Mouse (Mus musculus): ENCODE measurements around the gene Pdxk. TPM values are rescaled to one million over a fixed set of nuclear protein-coding genes. Genes with fewer than 3 reads are reported as not detected.
"Not testable (repeated sequence)": the region's sequence is repeated elsewhere in the genome, so short reads cannot be mapped to it uniquely, and the experiment has no call there.

Gene Pdxk
- polyA plus RNA-seq, 1 experiment from 2014 or later: 16.1 TPM

GRCm38 (mm10) chr10:78432853-78433252 lies 31.9 kb downstream of the Pdxk start:
- no peaks in the 10 kb centered on the region for H3K27me3 ChIP-seq
- no peak overlapping the region for H3K9ac ChIP-seq
- H3K9me3 ChIP-seq: no peaks in the 10 kb centered on the region
- H3K4me3 ChIP-seq: no peak overlapping the region
- no peaks in the 10 kb centered on the region for H3K4me1 ChIP-seq (replicated peaks)
- 62% methylated on average over 3 of the region's 3 CpGs for WGBS
- H3K4me2 ChIP-seq: no peak overlapping the region
- H3K27ac ChIP-seq (replicated peaks): no peak overlapping the region
- H3K36me3 ChIP-seq: peaks cover 15% of the 10 kb centered on the region
- ATAC-seq (ENCODE audit: low read depth): no peak

DNA sequence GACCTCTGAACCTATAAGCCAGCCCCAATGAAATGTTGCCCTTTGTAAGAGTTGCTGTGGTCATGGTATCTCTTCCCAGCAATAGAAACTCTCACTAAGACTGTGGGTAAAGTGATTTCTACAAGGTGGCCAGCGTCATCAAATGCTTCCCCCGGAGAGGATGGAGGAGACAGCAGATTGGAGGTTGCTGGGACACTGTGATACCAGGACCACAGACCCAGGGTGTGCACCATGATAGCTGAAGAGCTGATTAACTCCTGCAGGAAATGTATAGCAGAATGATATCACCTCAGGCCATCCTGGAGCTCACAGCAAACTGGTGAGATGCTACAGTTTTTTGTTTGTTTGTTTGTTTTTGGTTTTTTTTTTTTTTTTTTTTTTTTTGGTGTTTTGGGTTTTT lies 35.0 kb downstream of the Pdxk start:
- ATAC-seq (ENCODE audit: low read depth): no peak

DNA sequence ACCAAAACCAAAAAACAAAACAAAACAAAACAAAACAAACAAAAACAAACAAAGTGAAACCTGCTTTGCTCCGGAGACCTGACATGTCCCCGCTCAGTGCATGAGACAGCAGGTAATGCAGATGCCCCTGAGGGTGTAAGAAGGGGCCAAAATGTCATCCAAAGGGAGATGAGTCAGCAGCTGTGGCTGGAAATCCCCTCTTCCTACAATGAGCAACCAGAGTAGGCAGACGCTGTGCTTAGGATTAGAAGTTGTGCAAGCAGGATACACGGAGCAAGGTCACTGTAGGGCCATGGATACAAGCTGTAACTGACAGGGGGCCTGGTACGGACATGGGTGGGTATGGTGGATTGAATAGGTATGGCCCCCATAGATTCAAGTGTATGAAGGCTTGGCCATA lies 35.6 kb downstream of the Pdxk start:
- Histone ChIP-seq H3K4me1 (replicated peaks) (peaks cover 14% of the 10 kb centered on the region), H3K4me3 (no peak overlapping the region), H3K4me2 (no peak overlapping the region), H3K9ac (no peak overlapping the region), H3K27ac (replicated peaks) (no peak overlapping the region), H3K9me3 (no peaks in the 10 kb centered on the region), H3K27me3 (no peaks in the 10 kb centered on the region), H3K36me3 (peaks cover 26% of the 10 kb centered on the region)
- 91% methylated on average over 5 of the region's 5 CpGs for WGBS
- ATAC-seq (ENCODE audit: low read depth): no peak

More for the DNA sequence above, 35.0 kb downstream of the Pdxk start:
- Histone ChIP-seq H3K36me3 (peaks cover 26% of the 10 kb centered on the region), H3K4me1 (replicated peaks) (peaks cover 14% of the 10 kb centered on the region), H3K9ac (no peak overlapping the region), H3K27me3 (no peaks in the 10 kb centered on the region), H3K4me2 (no peak overlapping the region), H3K27ac (replicated peaks) (no peak overlapping the region), H3K4me3 (no peak overlapping the region), H3K9me3 (no peaks in the 10 kb centered on the region)
- WGBS: 96% methylated on average over 2 of the region's 2 CpGs

- no peaks in the 10 kb centered on the region for H3K27me3 ChIP-seq
- peaks cover 26% of the 10 kb centered on the region for H3K36me3 ChIP-seq
- H3K9me3 ChIP-seq: no peaks in the 10 kb centered on the region
- H3K4me3 ChIP-seq: no peak overlapping the region
- no peak overlapping the region for H3K9ac ChIP-seq
- 91% methylated on average over 11 of the region's 11 CpGs for WGBS
- peaks cover 14% of the 10 kb centered on the region for H3K4me1 ChIP-seq (replicated peaks)
- no peak overlapping the region for H3K27ac ChIP-seq (replicated peaks)
- ATAC-seq (ENCODE audit: low read depth): no peak
- H3K4me2 ChIP-seq: no peak overlapping the region
These were observed 36.7 kb downstream of the Pdxk start for GRCm38 (mm10) chr10:78428070-78428469.

DNA sequence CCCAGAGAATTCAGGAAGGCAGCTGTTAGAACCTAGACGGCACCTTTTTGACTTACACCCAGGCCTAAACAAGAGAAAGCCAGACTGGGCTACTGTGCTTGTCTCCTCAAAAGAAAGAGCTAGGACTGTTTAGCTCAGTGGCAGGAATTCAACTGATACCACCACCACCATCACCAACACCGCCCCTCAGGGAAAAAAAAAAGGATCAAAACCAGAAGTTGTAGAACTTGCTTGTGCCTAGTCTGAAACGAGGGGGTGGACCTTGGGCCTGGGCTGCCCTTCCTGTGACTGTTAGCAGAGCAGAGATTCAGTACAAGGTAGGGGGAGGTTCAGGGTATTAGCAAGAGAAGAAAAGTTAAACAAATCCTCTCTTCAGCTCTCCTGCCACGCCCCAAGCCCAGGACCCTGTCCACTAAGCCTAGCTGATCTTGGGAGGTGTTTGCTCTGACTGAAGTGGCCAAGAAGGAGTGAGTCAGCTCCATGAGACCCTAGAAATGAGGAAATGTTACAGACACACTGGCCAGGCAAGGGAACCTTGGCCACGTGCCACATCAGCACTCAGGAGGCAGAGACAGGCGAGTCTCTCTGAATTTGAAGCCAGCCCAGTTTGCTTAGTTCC lies 38.5 kb downstream of the Pdxk start:
- H3K27me3 ChIP-seq: no peaks in the 10 kb centered on the region
- peak overlapping the region; percentile 79 for H3K4me2 ChIP-seq
- H3K36me3 ChIP-seq: peaks cover 26% of the 10 kb centered on the region
- H3K9ac ChIP-seq: peak overlapping the region; percentile 92
- H3K27ac ChIP-seq (replicated peaks): peak overlapping the region; percentile 63; the same call in 1 of the 2 replicates
- H3K4me1 ChIP-seq (replicated peaks): peaks cover 14% of the 10 kb centered on the region
- H3K9me3 ChIP-seq: no peaks in the 10 kb centered on the region
- H3K4me3 ChIP-seq: peak overlapping the region; percentile 84
- 50% methylated on average over 6 of the region's 6 CpGs for WGBS
- peak; percentile 4; the same call in 1 of the 2 replicates for ATAC-seq (ENCODE audit: low read depth)

DNA sequence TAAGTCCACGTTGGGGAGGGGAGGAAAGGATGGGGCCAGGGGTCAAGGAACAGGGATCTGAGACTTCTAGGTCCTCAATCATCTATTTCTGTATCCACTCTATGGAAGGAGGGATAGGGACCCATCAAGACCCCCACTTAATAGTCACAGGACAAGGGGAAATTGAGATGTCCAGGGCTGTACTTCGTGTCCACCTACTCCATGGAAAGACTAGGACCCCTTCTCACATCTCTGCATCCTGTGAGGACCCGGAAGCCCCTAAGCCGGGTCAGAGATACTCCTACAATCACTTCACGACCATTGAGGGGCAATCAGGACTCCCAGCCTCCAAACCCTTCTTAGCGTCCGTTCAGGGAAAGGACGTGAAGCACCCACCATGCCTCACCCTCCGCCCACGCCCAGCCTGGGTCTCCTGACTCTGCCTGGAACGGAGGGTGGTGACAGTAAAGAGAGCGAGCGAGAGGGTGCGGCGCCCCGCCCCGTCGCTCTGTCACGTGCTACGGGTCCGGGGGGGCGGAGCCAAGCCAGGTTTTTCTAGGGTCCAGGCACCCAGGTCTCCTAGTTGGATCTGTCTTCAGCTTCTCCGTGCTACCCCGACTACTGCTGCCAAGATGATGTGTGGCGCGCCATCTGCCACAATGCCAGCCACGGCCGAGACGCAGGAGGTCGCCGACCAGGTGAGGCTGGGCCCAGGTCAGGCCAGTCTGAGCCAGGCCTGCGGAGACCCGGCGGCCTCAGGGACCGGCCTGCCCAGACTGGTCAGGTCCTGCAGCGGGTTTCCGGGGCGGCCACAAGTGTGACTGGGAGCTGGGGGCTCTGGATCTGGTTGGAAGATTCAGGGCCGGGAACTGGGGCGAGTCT lies 39.4 kb downstream of the Pdxk start, which contains the start of gene Cstb:
Cstb (plus strand) TSS at position 489 of the 861 bp plus-strand sequence.
- peak within 1 kb of the TSS; percentile 63 for H3K27ac ChIP-seq (replicated peaks)
- 2% methylated on average over 40 of the region's 40 CpGs for WGBS
- H3K9me3 ChIP-seq: no peaks in the 10 kb centered on the region
- peak within 1 kb of the TSS; percentile 79 for H3K4me2 ChIP-seq
- peaks cover 26% of the 10 kb centered on the region for H3K36me3 ChIP-seq
- H3K9ac ChIP-seq: peak within 1 kb of the TSS; percentile 92
- no peaks in the 10 kb centered on the region for H3K27me3 ChIP-seq
- peaks cover 14% of the 10 kb centered on the region for H3K4me1 ChIP-seq (replicated peaks)
- H3K4me3 ChIP-seq: peak within 1 kb of the TSS; percentile 84
- ATAC-seq (ENCODE audit: low read depth): peak; percentile 94

DNA sequence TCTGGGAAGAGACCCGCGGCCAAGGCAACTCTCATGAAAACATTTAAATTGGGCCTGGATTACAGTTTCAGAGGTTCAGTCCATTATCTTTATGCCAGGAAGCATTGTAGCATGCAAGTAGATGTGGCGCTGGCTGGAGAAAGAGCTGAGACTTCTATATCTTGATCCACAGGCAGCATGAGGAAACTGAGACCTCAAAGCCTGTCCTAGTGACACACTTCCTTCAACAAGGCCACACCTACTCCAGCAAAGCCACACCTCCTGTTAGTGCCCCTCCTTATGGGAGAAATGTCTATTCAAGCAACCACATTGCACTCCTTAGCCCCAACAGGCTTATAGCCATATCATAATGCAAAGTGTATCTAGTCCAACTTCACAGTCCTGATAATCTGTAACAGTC lies 42.2 kb downstream of the Pdxk start:
- no peak for ATAC-seq (ENCODE audit: low read depth)
- H3K36me3 ChIP-seq: peaks cover 8% of the 10 kb centered on the region
- no peaks in the 10 kb centered on the region for H3K27me3 ChIP-seq
- WGBS: 93% methylated on average over 3 of the region's 3 CpGs
- no peak overlapping the region for H3K4me3 ChIP-seq
- peaks cover 14% of the 10 kb centered on the region for H3K4me1 ChIP-seq (replicated peaks)
- no peaks in the 10 kb centered on the region for H3K9me3 ChIP-seq
- H3K9ac ChIP-seq: no peak overlapping the region
- no peak overlapping the region for H3K27ac ChIP-seq (replicated peaks)
- no peak overlapping the region for H3K4me2 ChIP-seq

GRCm38 (mm10) chr10:78420929-78421328 lies 43.8 kb downstream of the Pdxk start:
- 85% methylated on average over 2 of the region's 2 CpGs for WGBS
- no peaks in the 10 kb centered on the region for H3K27me3 ChIP-seq
- H3K36me3 ChIP-seq: no peaks in the 10 kb centered on the region
- no peak overlapping the region for H3K27ac ChIP-seq (replicated peaks)
- no peak overlapping the region for H3K4me3 ChIP-seq
- peaks cover under 1% of the 10 kb centered on the region; the same call in 1 of the 2 replicates for H3K4me1 ChIP-seq (replicated peaks)
- H3K9me3 ChIP-seq: no peaks in the 10 kb centered on the region
- H3K9ac ChIP-seq: no peak overlapping the region
- no peak overlapping the region for H3K4me2 ChIP-seq
- ATAC-seq (ENCODE audit: low read depth): no peak

GRCm38 (mm10) chr10:78418791-78419190 lies 46.0 kb downstream of the Pdxk start:
- Histone ChIP-seq H3K4me1 (replicated peaks) (no peaks in the 10 kb centered on the region), H3K9ac (no peak overlapping the region), H3K4me3 (no peak overlapping the region), H3K4me2 (no peak overlapping the region), H3K36me3 (no peaks in the 10 kb centered on the region), H3K27ac (replicated peaks) (no peak overlapping the region), H3K9me3 (no peaks in the 10 kb centered on the region), H3K27me3 (no peaks in the 10 kb centered on the region)
- ATAC-seq (ENCODE audit: low read depth): no peak
- 78% methylated on average over 2 of the region's 2 CpGs for WGBS

GRCm38 (mm10) chr10:78417888-78418287 lies 46.9 kb downstream of the Pdxk start:
- H3K27ac ChIP-seq (replicated peaks): no peak overlapping the region
- H3K27me3 ChIP-seq: no peaks in the 10 kb centered on the region
- no peak for ATAC-seq (ENCODE audit: low read depth)
- H3K4me1 ChIP-seq (replicated peaks): 0 out of 2 replicates have a peak, but pooled peaks cover 4% of the 10 kb centered on the region
- H3K9me3 ChIP-seq: no peaks in the 10 kb centered on the region
- no peak overlapping the region for H3K4me3 ChIP-seq
- H3K36me3 ChIP-seq: no peaks in the 10 kb centered on the region
- no peak overlapping the region for H3K9ac ChIP-seq
- WGBS: 63% methylated on average over 5 of the region's 5 CpGs
- no peak overlapping the region for H3K4me2 ChIP-seq

GRCm38 (mm10) chr10:78414936-78415335 lies 49.8 kb downstream of the Pdxk start:
- H3K27ac ChIP-seq (replicated peaks); H3K27me3 ChIP-seq; H3K4me2 ChIP-seq; H3K9ac ChIP-seq; H3K4me3 ChIP-seq; ATAC-seq (ENCODE audit: low read depth); H3K9me3 ChIP-seq: not testable (repeated sequence)
- Histone ChIP-seq H3K4me1 (replicated peaks) (peaks cover 18% of the 10 kb centered on the region), H3K36me3 (peaks cover 11% of the 10 kb centered on the region)
- 88% methylated on average over 3 of the region's 4 CpGs for whole genome bisulfite sequencing

- H3K9me3 ChIP-seq: no peaks in the 10 kb centered on the region
- ATAC-seq (ENCODE audit: low read depth): peak; percentile 75; the same call in 1 of the 2 replicates
- peak overlapping the region; percentile 95 for H3K4me3 ChIP-seq
- H3K9ac ChIP-seq: peak overlapping the region; percentile 93
- H3K36me3 ChIP-seq: peaks cover 29% of the 10 kb centered on the region
- 45% methylated on average over 7 of the region's 7 CpGs for WGBS
- peaks cover 23% of the 10 kb centered on the region for H3K4me1 ChIP-seq (replicated peaks)
- peak overlapping the region; percentile 90; the same call in 1 of the 2 replicates for H3K27ac ChIP-seq (replicated peaks)
- no peaks in the 10 kb centered on the region for H3K27me3 ChIP-seq
- peak overlapping the region; percentile 86 for H3K4me2 ChIP-seq
These were observed 51.6 kb downstream of the Pdxk start for GRCm38 (mm10) chr10:78413152-78413520.

Measured in neural tube, embryonic 13.5 days (tissue).